Mouse (Mus musculus): ENCODE measurements at regions not wholly inside any gene's neighbourhood (a gene's known extent, or its start where the extent isn't known, plus 50 kb on each side); places are given as distances from the start of the nearest gene placed in this dataset.

- no peak for DNase-seq (ENCODE audit: low spot score)
Measured at GRCm38 (mm10) chr5:35221451-35222305, 56.4 kb upstream of the Adra2c start.

GRCm38 (mm10) chr5:35216271-35216670, 61.8 kb upstream of the Adra2c start:
- DNase-seq (ENCODE audit: low spot score): no peak

GRCm38 (mm10) chr5:35215480-35216195, 62.5 kb upstream of the Adra2c start:
- DNase-seq (ENCODE audit: low spot score): no peak

GRCm38 (mm10) chr5:35215007-35215406, 63.1 kb upstream of the Adra2c start:
- DNase-seq (ENCODE audit: low spot score): no peak

- no peak for DNase-seq (ENCODE audit: low spot score)
Measured at GRCm38 (mm10) chr5:35209348-35209747, 68.8 kb upstream of the Adra2c start.

- no peak for DNase-seq (ENCODE audit: low spot score)
Measured at GRCm38 (mm10) chr5:35204049-35204448, 74.1 kb upstream of the Adra2c start.

- no peak for DNase-seq (ENCODE audit: low spot score)
Measured at GRCm38 (mm10) chr5:35198468-35198867, 79.7 kb upstream of the Adra2c start.

- DNase-seq (ENCODE audit: low spot score): no peak
Measured at GRCm38 (mm10) chr5:35189113-35189797, 83.7 kb upstream of the Lrpap1 start.

- no peak for DNase-seq (ENCODE audit: low spot score)
Measured at GRCm38 (mm10) chr5:35185826-35186225, 80.3 kb upstream of the Lrpap1 start.

GRCm38 (mm10) chr5:35185289-35185688, 79.7 kb upstream of the Lrpap1 start:
- DNase-seq (ENCODE audit: low spot score): no peak

GRCm38 (mm10) chr5:35183418-35183817, 77.9 kb upstream of the Lrpap1 start:
- no peak for DNase-seq (ENCODE audit: low spot score)

- DNase-seq (ENCODE audit: low spot score): peak; percentile 62
Measured at GRCm38 (mm10) chr5:35177332-35177731, 71.8 kb upstream of the Lrpap1 start.

- DNase-seq (ENCODE audit: low spot score): peak; percentile 39
Measured at GRCm38 (mm10) chr5:35176112-35176848, 70.7 kb upstream of the Lrpap1 start.

- DNase-seq (ENCODE audit: low spot score): no peak
Measured at GRCm38 (mm10) chr5:35174318-35174717, 68.8 kb upstream of the Lrpap1 start.

GRCm38 (mm10) chr5:35171336-35171735, 65.8 kb upstream of the Lrpap1 start:
- DNase-seq (ENCODE audit: low spot score): no peak

- no peak for DNase-seq (ENCODE audit: low spot score)
Measured at GRCm38 (mm10) chr5:35170369-35171130, 65.0 kb upstream of the Lrpap1 start.

GRCm38 (mm10) chr5:35169614-35170293, 64.2 kb upstream of the Lrpap1 start:
- DNase-seq (ENCODE audit: low spot score): no peak

- no peak for DNase-seq (ENCODE audit: low spot score)
Measured at GRCm38 (mm10) chr5:35168853-35169252, 63.3 kb upstream of the Lrpap1 start.

GRCm38 (mm10) chr5:35168369-35168768, 62.8 kb upstream of the Lrpap1 start:
- no peak for DNase-seq (ENCODE audit: low spot score)

- no peak for DNase-seq (ENCODE audit: low spot score)
Measured at GRCm38 (mm10) chr5:35165993-35166392, 60.4 kb upstream of the Lrpap1 start.

GRCm38 (mm10) chr5:35165459-35165858, 59.9 kb upstream of the Lrpap1 start:
- no peak for DNase-seq (ENCODE audit: low spot score)
